ENCODE assay signal across 7 mouse cellular contexts in the genomic region with DNA sequence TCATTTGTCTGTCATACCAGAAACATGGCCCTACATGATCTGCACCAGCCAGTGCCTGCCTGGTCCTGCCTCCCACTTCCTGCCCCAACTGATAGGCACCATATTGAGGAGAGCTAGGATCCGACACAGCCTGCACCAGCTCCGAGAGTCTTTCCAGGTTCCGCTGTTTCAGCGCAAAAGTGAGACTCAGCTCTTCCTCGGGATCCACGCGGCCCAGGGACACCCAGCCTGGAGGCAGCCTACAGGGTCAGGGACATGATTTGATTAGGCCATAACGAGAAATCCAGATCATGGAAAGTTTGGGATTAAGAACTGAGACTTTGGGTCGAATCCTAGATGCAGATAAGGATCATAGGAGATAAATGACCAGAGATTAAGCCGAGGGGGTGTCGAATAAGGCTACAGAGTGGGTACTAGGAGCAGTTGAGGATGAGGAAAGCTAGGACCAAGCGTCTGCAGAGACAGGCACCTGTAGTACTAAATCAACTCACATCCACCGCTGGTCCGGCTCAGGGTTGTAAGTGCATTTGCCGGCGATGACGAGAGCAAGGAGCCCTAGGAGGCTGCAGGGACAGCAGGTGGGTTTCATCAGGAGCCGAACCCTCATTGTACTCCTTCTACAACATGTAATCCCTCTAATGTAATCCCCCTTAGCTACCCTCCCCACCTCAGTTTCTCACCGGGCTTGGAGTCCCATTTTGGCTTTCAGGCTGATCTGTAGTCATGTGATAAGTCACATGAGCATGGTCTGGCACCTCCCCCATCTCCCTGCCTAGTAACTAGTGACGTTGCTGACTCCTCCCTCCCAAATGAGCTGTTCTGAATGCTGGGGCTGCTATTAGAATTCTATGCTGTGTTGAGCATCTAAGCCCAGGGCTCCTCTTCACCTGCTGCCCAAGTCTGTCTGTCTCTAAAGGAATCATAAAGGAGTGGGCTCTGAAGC. TPM values are rescaled to one million over a fixed set of nuclear protein-coding genes. Genes with fewer than 3 reads are reported as not detected.
DNase-seq lines count a peak whose midpoint lies in the region; ATAC-seq and TF ChIP-seq lines count a peak whose summit lies in the region.

Tpp1 (minus strand) TSS at position 745 of the 943 bp plus-strand sequence.

- no peak for TF ChIP-seq CTCF in intestine, postnatal 0 days (IDR thresholded peaks at IDR 0.05; ENCODE audit: low read depth)
- TF ChIP-seq CTCF in small intestine, adult 2 months (IDR thresholded peaks at IDR 0.05; ENCODE audit: extremely low read depth, insufficient read length, insufficient replicate concordance, low read depth, low read length): no peak

- H3K4me3 ChIP-seq in intestine, postnatal 0 days (ENCODE audit: low read depth, low read length): peak within 1 kb of the TSS; percentile 79
- H3K4me3 ChIP-seq in midbrain, embryonic 12.5 days: peak within 1 kb of the TSS; percentile 50
- peak within 1 kb of the TSS; percentile 76 for H3K4me3 ChIP-seq in small intestine, adult 2 months (ENCODE audit: low read depth, low read length)

- peak within 1 kb of the TSS; percentile 84 for H3K4me2 ChIP-seq in intestine, postnatal 0 days (replicated peaks; ENCODE audit: low read depth)
- peak within 1 kb of the TSS; percentile 58 for H3K4me2 ChIP-seq in midbrain, embryonic 12.5 days (replicated peaks)

- H3K27me3 ChIP-seq in intestine, postnatal 0 days (replicated peaks; ENCODE audit: control insufficient read depth, insufficient read depth, low read length): no peaks in the 10 kb centered on the region
- no peaks in the 10 kb centered on the region for H3K27me3 ChIP-seq in midbrain, embryonic 12.5 days
- no peaks in the 10 kb centered on the region for H3K27me3 ChIP-seq in small intestine, adult 2 months (ENCODE audit: control insufficient read depth, insufficient read depth, low read length)

- no peaks in the 10 kb centered on the region for H3K9me3 ChIP-seq in intestine, postnatal 0 days (ENCODE audit: control insufficient read depth)
- H3K9me3 ChIP-seq in midbrain, embryonic 12.5 days: no peaks in the 10 kb centered on the region

- peak; percentile 93 for DNase-seq in adrenal gland, adult 8-10 months
- DNase-seq in embryo, embryonic 9.5 days (ENCODE audit: extremely low spot score): peak; percentile 88
- DNase-seq in gonadal fat pad, adult 2 months (ENCODE audit: low read depth): peak; percentile 77
- DNase-seq in left cerebral cortex, postnatal 4 days: peak; percentile 90

- peak within 1 kb of the TSS; percentile 80 for H3K9ac ChIP-seq in intestine, postnatal 0 days (ENCODE audit: low read depth, low read length)
- peak within 1 kb of the TSS; percentile 53 for H3K9ac ChIP-seq in midbrain, embryonic 12.5 days (replicated peaks)

- H3K4me1 ChIP-seq in intestine, postnatal 0 days (replicated peaks; ENCODE audit: control insufficient read depth, insufficient read depth, low read length): peaks cover 6% of the 10 kb centered on the region; the same call in 1 of the 2 replicates
- H3K4me1 ChIP-seq in midbrain, embryonic 12.5 days: peaks cover 14% of the 10 kb centered on the region
- peaks cover 3% of the 10 kb centered on the region for H3K4me1 ChIP-seq in small intestine, adult 2 months (ENCODE audit: control insufficient read depth, insufficient read depth, insufficient read length, low read length)

- intact Hi-C loops in left cerebral cortex, postnatal 4 days (cut with DNase I): no loop called here

- peak; percentile 28; the same call in 1 of the 2 replicates for TF ChIP-seq POLR2A in small intestine, adult 2 months (IDR thresholded peaks at IDR 0.05; ENCODE audit: low read depth, low read length)

- H3K36me3 ChIP-seq in intestine, postnatal 0 days (ENCODE audit: control insufficient read depth, insufficient read depth): peaks cover 23% of the 10 kb centered on the region
- H3K36me3 ChIP-seq in midbrain, embryonic 12.5 days: peaks cover 58% of the 10 kb centered on the region
- peaks cover 5% of the 10 kb centered on the region; the same call in 1 of the 2 replicates for H3K36me3 ChIP-seq in small intestine, adult 2 months (ENCODE audit: control insufficient read depth, insufficient read depth, low read length)

- peak within 1 kb of the TSS; percentile 63 for H3K27ac ChIP-seq in intestine, postnatal 0 days (ENCODE audit: low read depth, low read length)
- peak within 1 kb of the TSS; percentile 56 for H3K27ac ChIP-seq in midbrain, embryonic 12.5 days (replicated peaks)
- peak within 1 kb of the TSS; percentile 56 for H3K27ac ChIP-seq in small intestine, adult 2 months (ENCODE audit: insufficient read depth, low read depth, low read length)

- WGBS in intestine, postnatal 0 days: 13% methylated on average over 20 of the region's 20 CpGs
- WGBS in midbrain, embryonic 12.5 days: 24% methylated on average over 20 of the region's 20 CpGs
- WGBS in small intestine, adult 2 months: 11% methylated on average over 20 of the region's 20 CpGs

- ATAC-seq in intestine, postnatal 0 days: peak; percentile 86
- peak; percentile 92 for ATAC-seq in midbrain, embryonic 12.5 days (ENCODE audit: low FRiP score, low read depth)

RNA-seq across cellular contexts. Expression of gene Tpp1, which starts in this region (rescaled TPM):
- 100 to 1,000 TPM; 121 to 139 (median 132) TPM for total RNA-seq in adrenal gland, adult 8-10 months (2022)
- polyA plus RNA-seq in gonadal fat pad, adult 2 months (2012; rRNA removed): 122 and 170 TPM in 2 replicates
- polyA plus RNA-seq in intestine, postnatal 0 days (2015; fragmentation: Nextera tagmentation; extraction: Ambion mirVana): 176 and 184 TPM in 2 replicates
- 10 to 100 TPM; 16.0 to 24.7 TPM for total RNA-seq in left cerebral cortex, postnatal 4 days (2021)
- 44.4 and 56.7 TPM in 2 replicates for polyA plus RNA-seq in midbrain, embryonic 12.5 days (2016; fragmentation: Nextera tagmentation; extraction: Ambion mirVana)
- 37.2 and 55.9 TPM in 2 replicates for polyA plus RNA-seq in small intestine, adult 2 months (2012; rRNA removed)

Comparison
In these comparisons a context has a peak if more than half of its experiments do, and no peak if none do; other contexts are left out.
1. Peak in every context shown above with its lines: DNase-seq, ATAC-seq, H3K4me3 ChIP-seq and H3K27ac ChIP-seq.
2. RNA of gene Tpp1 (total RNA-seq): 121 to 139 TPM in adrenal gland, adult 8-10 months; 16.0 to 24.7 TPM in left cerebral cortex, postnatal 4 days; every median in the first group is over 4 times any median in the second.